Mouse (Mus musculus) heart, embryonic 16.5 days (tissue): Measurements from ENCODE around the gene Gm20795. TPM values are rescaled to one million over a fixed set of nuclear protein-coding genes. Genes with fewer than 3 reads are reported as not detected.
"Not testable (repeated sequence)": the region's sequence is repeated elsewhere in the genome, so short reads cannot be mapped to it uniquely, and the experiment has no call there.

Experiments
- ATAC-seq: fragments of 200-750 bp; cut with Nextera tagmentation; replicated peaks from 2 replicates; pipeline ENCODE4 v1.8.0; 2017; ENCODE audit warnings: moderate number of reproducible peaks; ENCODE audit not compliant: insufficient read depth, low FRiP score; ENCODE audit errors: extremely low read depth
- H3K27ac ChIP-seq: fragments of 300-500 bp; sonication (generic); 2 replicates; pipeline ENCODE4 v1.5.1; 2014; ENCODE audit warnings: mild to moderate bottlenecking, low read length, control low read depth, moderate library complexity
- H3K27me3 ChIP-seq: fragments of 300-500 bp; sonication (generic); 2 replicates; pipeline ENCODE4 v1.6.1; 2014; ENCODE audit warnings: low read length, mixed read lengths; ENCODE audit not compliant: control insufficient read depth, insufficient read depth
- H3K36me3 ChIP-seq: fragments of 300-500 bp; sonication (generic); 2 replicates; pipeline ENCODE4 v1.6.1; 2014; ENCODE audit not compliant: control insufficient read depth, insufficient read depth
- H3K4me1 ChIP-seq: fragments of 300-500 bp; sonication (generic); 2 replicates; pipeline ENCODE4 v1.6.1; 2014; ENCODE audit warnings: low read length, mixed read lengths; ENCODE audit not compliant: control insufficient read depth, insufficient read depth
- H3K4me2 ChIP-seq: fragments of 300-500 bp; sonication (generic); 2 replicates; pipeline ENCODE4 v1.6.1; 2014; ENCODE audit warnings: low read depth, mild to moderate bottlenecking, control low read depth, low read length
- H3K4me3 ChIP-seq: fragments of 300-500 bp; sonication (generic); 2 replicates; pipeline ENCODE4 v1.5.1; 2014; ENCODE audit warnings: mild to moderate bottlenecking, control low read depth, low read length
- H3K9ac ChIP-seq: fragments of 300-500 bp; sonication (generic); 2 replicates; pipeline ENCODE4 v1.6.1; 2014; ENCODE audit warnings: low read length, control low read depth
- H3K9me3 ChIP-seq: fragments of 300-500 bp; sonication (generic); replicated peaks from 2 replicates; pipeline ENCODE4 v1.6.1; 2016; ENCODE audit warnings: low read length; ENCODE audit not compliant: control insufficient read depth
- WGBS: fragments of 180-500 bp; shearing (Covaris S2); extraction: QIAGEN DNeasy Blood & Tissue Kit; methylation state at CpG from one replicate; pipeline ENCODE4 v1.1.7; 2014; 5-methylcytosine and 5-hydroxymethylcytosine counted together
- polyA plus RNA-seq: library from polyadenylated mRNA; unstranded; fragments of >200 nt; fragmentation: Nextera tagmentation; extraction: Ambion mirVana; gene quantifications from 2 replicates; pipeline ENCODE4 v1.2.1, GENCODE M21; 2015

The Gm20795 gene
- polyA plus RNA-seq, result not detected in 2 replicates

DNA sequence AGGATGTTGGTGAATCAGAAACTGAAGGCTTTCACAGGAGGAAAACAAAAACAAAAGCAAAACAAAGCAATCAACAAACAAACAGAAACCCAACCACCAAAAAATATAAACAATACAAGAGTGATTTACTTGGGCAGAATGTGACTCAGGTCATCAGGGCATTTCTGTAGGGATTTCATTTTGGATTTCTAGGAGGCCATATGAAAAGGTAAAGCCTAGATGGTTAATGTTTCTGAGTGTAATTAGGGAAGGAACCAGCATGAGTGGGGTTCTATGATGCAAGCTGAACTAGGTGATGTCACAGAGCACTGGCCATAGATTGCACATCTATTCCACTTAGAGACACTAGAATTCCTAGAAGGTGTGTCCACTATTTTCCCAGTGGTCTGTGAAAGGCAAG lies at the start of gene Gm20795:
Gm20795 (plus strand) TSS at position 301 of the 400 bp plus-strand sequence.
- H3K9ac ChIP-seq, H3K4me1 ChIP-seq, H3K4me2 ChIP-seq, H3K4me3 ChIP-seq, H3K27ac ChIP-seq, H3K36me3 ChIP-seq, H3K27me3 ChIP-seq, ATAC-seq, H3K9me3 ChIP-seq: not testable (repeated sequence)

DNA sequence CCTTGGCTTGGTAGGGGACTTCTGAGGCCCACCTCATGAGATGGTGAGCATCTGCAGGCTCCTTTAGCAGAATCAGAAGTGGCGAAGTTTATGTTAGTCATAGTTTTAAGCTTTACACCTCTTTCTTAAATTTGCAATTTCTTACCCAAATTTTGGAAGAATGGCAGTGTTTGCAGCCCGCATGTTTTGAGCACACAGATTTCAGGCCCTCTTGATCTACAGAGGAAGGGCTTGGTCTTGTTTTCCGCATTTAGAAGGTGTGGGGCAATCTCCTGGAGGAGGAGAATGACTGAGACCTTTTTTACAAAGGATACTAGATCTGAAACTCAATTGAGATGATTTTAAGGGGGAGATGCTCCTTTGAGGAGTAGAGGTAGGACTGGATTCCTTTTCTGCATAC lies 29.0 kb upstream of the Gm20795 start, which contains the start of gene Gm21797:
Gm21797 (minus strand) TSS at position 101 of the 400 bp plus-strand sequence.
- not testable (repeated sequence) for H3K4me2 ChIP-seq, H3K4me1 ChIP-seq, H3K27ac ChIP-seq, ATAC-seq, H3K36me3 ChIP-seq, H3K27me3 ChIP-seq, H3K9ac ChIP-seq, H3K9me3 ChIP-seq, H3K4me3 ChIP-seq
- no CpG with 5 or more reads among the region's 3 CpGs for WGBS

Other genes with a start within 250 kb of the Gm20795 start
- gene Gm21852, start 152.9 kb upstream of the Gm20795 start, polyA plus RNA-seq, result not detected in 2 replicates
- gene Gm21797, start 29.1 kb upstream of the Gm20795 start, polyA plus RNA-seq, result not detected in 2 replicates